Mouse (Mus musculus) midbrain, embryonic 14.5 days (tissue): Measurements from ENCODE around the gene Trim27. TPM values are rescaled to one million over a fixed set of nuclear protein-coding genes. Genes with fewer than 3 reads are reported as not detected.

Experiments
- ATAC-seq: fragments of 200-750 bp; cut with Nextera tagmentation; 2 replicates; pipeline ENCODE4 v1.8.0; 2017; ENCODE audit warnings: moderate number of reproducible peaks, moderate library complexity; ENCODE audit not compliant: low FRiP score, low TSS enrichment
- DNase-seq: peaks from one replicate; pipeline ENCODE4 v3.0.0-alpha.2; 2015
- H3K27ac ChIP-seq: fragments of 300-500 bp; sonication (generic); replicated peaks from 2 replicates; pipeline ENCODE4 v1.5.1; 2014; ENCODE audit warnings: mild to moderate bottlenecking, low read depth, low read length, moderate library complexity
- H3K27me3 ChIP-seq: fragments of 300-500 bp; sonication (generic); 2 replicates; pipeline ENCODE4 v1.6.1; 2014; ENCODE audit warnings: low read length, control low read depth, mixed read lengths; ENCODE audit not compliant: control insufficient read depth, insufficient read depth
- H3K36me3 ChIP-seq: fragments of 300-500 bp; sonication (generic); 2 replicates; pipeline ENCODE4 v1.6.1; 2014; ENCODE audit warnings: low read length, control low read depth; ENCODE audit not compliant: control insufficient read depth, insufficient read depth
- H3K4me1 ChIP-seq: fragments of 300-500 bp; sonication (generic); 2 replicates; pipeline ENCODE4 v1.6.1; 2014; ENCODE audit warnings: mild to moderate bottlenecking, antibody characterized with exemption, low read length, control low read depth; ENCODE audit not compliant: control insufficient read depth, insufficient read depth
- H3K4me2 ChIP-seq: fragments of 300-500 bp; sonication (generic); 2 replicates; pipeline ENCODE4 v1.6.1; 2014; ENCODE audit warnings: mild to moderate bottlenecking, low read length, moderate library complexity
- H3K4me3 ChIP-seq: fragments of 300-500 bp; sonication (generic); replicated peaks from 2 replicates; pipeline ENCODE4 v1.5.1; 2014; ENCODE audit warnings: low read depth, low read length
- H3K9ac ChIP-seq: fragments of 300-500 bp; sonication (generic); replicated peaks from 2 replicates; pipeline ENCODE4 v1.6.1; 2014; ENCODE audit warnings: mild to moderate bottlenecking, low read length, moderate library complexity
- H3K9me3 ChIP-seq: fragments of 300-500 bp; sonication (generic); 2 replicates; pipeline ENCODE4 v1.6.1; 2016; ENCODE audit warnings: low read length, control low read depth, mixed read lengths; ENCODE audit not compliant: control insufficient read depth
- WGBS: fragments of 180-500 bp; shearing (Covaris S2); extraction: QIAGEN DNeasy Blood & Tissue Kit; methylation state at CpG from one replicate; pipeline ENCODE4 v1.1.7; 2014; 5-methylcytosine and 5-hydroxymethylcytosine counted together
- polyA plus RNA-seq: library from polyadenylated mRNA; unstranded; fragments of >200 nt; fragmentation: Nextera tagmentation; extraction: Ambion mirVana; gene quantifications from 2 replicates; pipeline ENCODE4 v1.2.1, GENCODE M21; 2014

Gene Trim27
- polyA plus RNA-seq, 1 experiment from 2014 or later = 84.3 TPM

DNA sequence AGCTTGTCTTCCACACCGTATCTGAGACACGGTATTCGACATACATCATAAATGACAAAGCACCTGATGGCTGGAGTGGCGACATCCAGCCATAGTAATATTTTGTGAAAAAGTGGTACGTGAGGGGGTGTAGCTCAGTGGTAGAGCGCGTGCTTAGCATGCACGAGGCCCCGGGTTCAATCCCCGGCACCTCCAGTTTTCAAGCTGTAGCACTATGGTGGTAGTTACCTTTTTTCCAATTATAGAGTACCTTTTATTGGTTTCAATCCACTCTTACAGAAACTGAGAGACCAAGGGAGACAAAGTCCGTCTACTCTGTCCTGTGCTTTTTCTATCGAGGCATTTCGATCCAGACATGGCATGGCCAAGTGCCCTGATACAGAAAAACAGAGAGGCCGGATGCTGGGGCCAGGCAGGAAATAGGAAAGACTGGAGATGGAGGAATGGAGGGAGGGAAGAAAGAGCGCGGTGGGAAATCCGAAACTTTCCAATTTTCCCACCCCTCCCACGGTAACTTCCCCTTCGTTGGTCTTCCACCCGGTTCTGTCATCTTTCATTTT is 43.3 kb downstream of the Trim27 start:
- Histone ChIP-seq H3K4me3 (peak overlapping the region; percentile 56), H3K9ac (peak overlapping the region; percentile 66), H3K4me2 (peak overlapping the region; percentile 54), H3K27me3 (no peaks in the 10 kb centered on the region), H3K9me3 (no peaks in the 10 kb centered on the region), H3K4me1 (peaks cover 6% of the 10 kb centered on the region), H3K27ac (peak overlapping the region; percentile 89), H3K36me3 (no peaks in the 10 kb centered on the region)
- peak; percentile 92 for DNase-seq
- peak; percentile 93 for ATAC-seq
- WGBS = under 1% methylated on average over 20 of the region's 20 CpGs

DNA sequence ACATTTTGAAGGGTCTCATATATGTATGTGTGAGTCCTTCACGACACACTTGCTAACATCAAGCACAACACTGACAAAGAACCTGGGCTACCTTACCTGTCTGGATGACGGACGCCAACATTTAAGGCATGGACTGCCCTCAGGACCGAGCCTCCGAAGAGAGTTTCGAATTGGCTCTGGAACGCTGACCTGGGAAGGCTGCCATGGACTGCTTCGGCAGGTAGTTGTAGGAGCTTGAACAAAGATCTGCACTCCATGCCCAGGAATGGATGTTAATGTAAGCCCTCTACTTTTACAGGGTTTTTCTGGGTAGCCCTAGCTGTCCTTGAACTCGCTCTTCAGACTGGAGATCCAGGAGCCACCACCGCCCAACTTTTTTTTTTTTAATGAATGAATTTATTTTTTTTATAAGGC is 44.0 kb downstream of the Trim27 start:
- peak; percentile 33 for DNase-seq

DNA sequence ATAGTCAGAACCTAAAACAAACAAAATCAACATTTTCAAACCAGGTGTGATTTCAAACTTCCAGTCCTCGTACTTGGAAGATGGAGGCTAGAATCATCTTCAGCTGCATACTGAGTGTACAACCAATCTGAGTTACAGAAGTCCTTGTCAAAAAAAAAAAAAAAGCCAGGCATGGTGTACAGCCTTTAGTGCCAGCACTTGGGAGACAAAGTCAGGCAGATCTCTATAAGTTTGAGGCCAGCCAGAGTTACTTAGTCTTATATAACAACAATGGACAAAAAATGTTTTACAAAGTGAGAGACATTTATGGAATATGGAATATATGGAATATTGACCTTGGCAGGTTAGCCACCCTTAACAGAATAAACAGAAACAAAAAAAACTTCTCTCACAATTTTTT is 45.1 kb downstream of the Trim27 start:
- Histone ChIP-seq H3K4me3 (no peak overlapping the region), H3K4me1 (peaks cover 6% of the 10 kb centered on the region), H3K27ac (no peak overlapping the region), H3K9ac (no peak overlapping the region), H3K9me3 (no peaks in the 10 kb centered on the region), H3K36me3 (no peaks in the 10 kb centered on the region), H3K27me3 (no peaks in the 10 kb centered on the region), H3K4me2 (no peak overlapping the region)
- 91% methylated on average over 1 of the region's 1 CpGs for WGBS
- DNase-seq (no peak), ATAC-seq (no peak)

More for the DNA sequence above, 44.0 kb downstream of the Trim27 start:
- Histone ChIP-seq H3K27ac (no peak overlapping the region), H3K9me3 (no peaks in the 10 kb centered on the region), H3K4me1 (peaks cover 6% of the 10 kb centered on the region), H3K27me3 (no peaks in the 10 kb centered on the region), H3K4me3 (peak overlapping the region; percentile 56), H3K9ac (peak overlapping the region; percentile 24; the same call in 1 of the 2 replicates), H3K4me2 (peak overlapping the region; percentile 54), H3K36me3 (no peaks in the 10 kb centered on the region)
- no peak for ATAC-seq
- WGBS = 3% methylated on average over 10 of the region's 10 CpGs

DNA sequence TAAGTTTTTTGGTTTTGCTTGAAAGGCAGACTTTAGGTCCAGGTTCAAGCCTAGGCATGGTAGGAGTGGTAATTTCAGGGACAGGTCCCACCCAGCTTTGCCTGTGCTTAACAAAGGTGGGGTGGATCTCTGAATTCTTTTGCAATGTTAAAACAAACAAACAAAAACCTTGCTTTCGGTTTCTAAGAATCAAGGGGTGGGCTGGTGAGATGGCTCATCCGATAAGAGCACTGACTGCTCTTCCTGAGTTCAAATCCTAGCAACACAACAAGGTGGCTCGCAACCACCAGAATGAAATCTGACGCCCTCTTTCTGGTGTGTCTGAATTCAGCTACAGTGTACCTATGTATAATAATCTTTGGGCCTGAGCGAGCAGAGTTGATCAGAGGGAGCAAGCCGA is 46.0 kb downstream of the Trim27 start:
- H3K9me3 ChIP-seq = no peaks in the 10 kb centered on the region
- H3K9ac ChIP-seq = no peak overlapping the region
- no peak overlapping the region for H3K4me2 ChIP-seq
- H3K27me3 ChIP-seq = no peaks in the 10 kb centered on the region
- no peak for ATAC-seq
- DNase-seq = no peak
- H3K36me3 ChIP-seq = no peaks in the 10 kb centered on the region
- WGBS = 70% methylated on average over 6 of the region's 6 CpGs
- no peak overlapping the region for H3K27ac ChIP-seq
- peaks cover 6% of the 10 kb centered on the region for H3K4me1 ChIP-seq
- H3K4me3 ChIP-seq = no peak overlapping the region

DNA sequence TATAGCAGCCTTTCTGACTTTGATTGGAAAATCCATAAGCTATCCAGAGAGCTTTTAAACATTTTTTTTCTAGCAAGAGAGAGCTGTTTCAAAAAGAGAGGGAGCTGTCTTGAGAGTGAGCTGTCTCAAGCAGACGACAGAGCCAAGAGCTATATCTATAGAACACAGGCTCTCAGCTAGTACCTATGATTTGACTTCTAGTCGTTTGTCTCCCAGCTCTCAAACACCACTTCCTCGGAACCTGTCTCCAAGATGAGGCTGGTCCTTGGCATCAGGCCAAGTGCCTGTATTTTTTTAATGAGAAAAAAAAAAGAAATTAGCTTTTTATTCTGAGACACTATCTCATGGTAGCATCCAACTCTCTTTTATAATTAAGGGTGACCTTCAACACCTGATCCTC is 46.8 kb downstream of the Trim27 start:
- H3K27ac ChIP-seq = no peak overlapping the region
- no peaks in the 10 kb centered on the region for H3K36me3 ChIP-seq
- WGBS = 61% methylated on average over 3 of the region's 3 CpGs
- DNase-seq (no peak), ATAC-seq (no peak)
- H3K4me2 ChIP-seq = no peak overlapping the region
- peaks cover 6% of the 10 kb centered on the region for H3K4me1 ChIP-seq
- H3K9me3 ChIP-seq = no peaks in the 10 kb centered on the region
- no peak overlapping the region for H3K4me3 ChIP-seq
- no peaks in the 10 kb centered on the region for H3K27me3 ChIP-seq
- no peak overlapping the region for H3K9ac ChIP-seq

DNA sequence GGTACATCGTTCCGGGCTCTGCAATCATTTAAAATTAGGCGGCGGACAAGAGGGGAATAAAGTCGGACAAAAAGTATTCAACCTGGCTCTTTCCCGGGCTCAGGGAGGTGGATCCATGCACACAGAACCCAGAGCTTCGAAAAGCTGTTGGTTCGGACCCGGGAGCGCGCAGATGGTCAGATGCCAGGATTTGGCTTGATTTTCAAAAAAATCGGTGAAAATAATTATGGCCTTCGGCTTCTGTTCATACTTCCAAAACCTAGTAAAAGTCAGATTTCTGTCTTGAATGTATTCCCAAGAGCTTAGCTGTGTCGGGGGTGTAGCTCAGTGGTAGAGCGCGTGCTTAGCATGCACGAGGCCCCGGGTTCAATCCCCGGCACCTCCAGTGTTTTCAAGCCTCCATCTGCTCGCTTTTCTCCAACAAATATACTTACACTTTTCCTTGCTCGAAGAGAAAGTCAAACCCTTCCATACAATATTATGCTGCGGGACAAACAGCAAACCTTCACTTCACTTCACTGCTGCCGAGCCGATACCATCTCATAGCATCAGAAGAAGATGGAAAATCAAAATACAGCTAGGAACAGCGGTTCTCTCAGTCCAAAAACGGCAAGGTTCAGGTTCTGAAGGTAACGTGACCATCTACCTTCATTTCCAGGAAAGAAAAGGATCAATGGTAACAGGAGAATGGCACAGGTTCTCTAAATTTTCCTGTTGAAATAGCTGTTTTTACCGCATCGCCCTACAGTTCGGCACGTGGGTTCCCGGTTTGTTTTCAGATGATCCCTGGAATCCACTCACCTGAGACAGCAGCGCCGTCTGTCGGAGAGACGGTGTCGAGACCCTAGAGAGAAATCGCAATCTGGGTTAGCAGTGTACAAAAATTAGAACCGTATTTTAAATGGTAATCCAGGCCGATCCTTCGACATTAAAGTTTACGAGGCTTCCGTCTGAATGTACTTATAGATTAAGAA is 54.8 kb downstream of the Trim27 start:
- 0 out of 2 replicates have a peak overlapping the region, but pooled peaks have one; percentile 3 for H3K27ac ChIP-seq
- ATAC-seq (peak; percentile 91), DNase-seq (peak; percentile 89)
- H3K27me3 ChIP-seq = no peaks in the 10 kb centered on the region; the same call in 1 of the 2 replicates
- H3K4me3 ChIP-seq = peak overlapping the region; percentile 44
- H3K9me3 ChIP-seq = no peaks in the 10 kb centered on the region
- H3K9ac ChIP-seq = peak overlapping the region; percentile 21; the same call in 1 of the 2 replicates
- under 1% methylated on average over 43 of the region's 43 CpGs for WGBS
- H3K36me3 ChIP-seq = no peaks in the 10 kb centered on the region
- H3K4me2 ChIP-seq = peak overlapping the region; percentile 57
- H3K4me1 ChIP-seq = no peaks in the 10 kb centered on the region

DNA sequence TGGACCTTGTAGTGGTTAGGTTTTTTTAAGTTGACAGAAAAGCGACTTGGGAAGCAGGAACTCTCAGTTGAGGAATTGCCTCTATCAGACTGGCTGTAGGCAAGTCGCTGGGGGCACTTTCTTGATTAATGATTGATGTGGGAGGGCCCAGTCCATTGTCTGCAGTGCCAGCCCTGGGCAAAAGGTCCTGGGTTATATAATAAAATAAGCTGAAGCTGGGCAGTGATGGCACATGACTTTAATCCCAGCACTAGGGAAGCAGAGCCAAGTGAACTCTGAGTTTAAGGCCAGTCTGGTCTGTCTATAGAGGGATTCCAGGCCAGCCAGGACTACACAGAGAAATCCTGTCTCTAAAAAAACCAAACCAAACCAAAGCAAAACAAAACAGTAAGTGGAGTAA is 57.5 kb downstream of the Trim27 start:
- no peak for ATAC-seq
- no peak overlapping the region for H3K4me3 ChIP-seq
- WGBS = 78% methylated on average over 2 of the region's 2 CpGs
- DNase-seq = no peak
- no peaks in the 10 kb centered on the region for H3K9me3 ChIP-seq
- H3K36me3 ChIP-seq = no peaks in the 10 kb centered on the region
- no peak overlapping the region for H3K9ac ChIP-seq
- H3K4me1 ChIP-seq = no peaks in the 10 kb centered on the region
- H3K27me3 ChIP-seq = no peaks in the 10 kb centered on the region; the same call in 1 of the 2 replicates
- H3K4me2 ChIP-seq = no peak overlapping the region
- H3K27ac ChIP-seq = no peak overlapping the region

DNA sequence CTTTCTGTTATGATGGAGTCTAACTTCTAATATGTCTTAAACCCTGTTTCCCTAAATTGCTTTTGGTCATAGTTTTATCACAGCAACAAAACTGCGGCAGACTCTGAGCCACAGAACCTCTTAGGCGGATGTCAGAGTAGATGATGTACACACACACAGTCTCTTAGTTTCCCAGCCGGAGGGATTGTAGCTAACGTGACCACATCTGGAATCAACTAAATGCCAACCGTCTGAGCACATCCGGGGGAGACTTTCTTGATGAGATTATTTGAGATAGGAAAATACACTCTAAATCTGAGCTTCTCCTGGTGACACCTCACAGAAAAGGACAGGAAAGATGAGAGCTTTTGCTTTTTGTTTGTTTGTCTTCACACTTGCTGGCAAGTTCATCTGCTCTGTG is 57.9 kb downstream of the Trim27 start:
- Histone ChIP-seq H3K36me3 (no peaks in the 10 kb centered on the region), H3K27me3 (no peaks in the 10 kb centered on the region; the same call in 1 of the 2 replicates), H3K27ac (no peak overlapping the region), H3K9me3 (no peaks in the 10 kb centered on the region), H3K4me3 (no peak overlapping the region), H3K4me2 (no peak overlapping the region), H3K4me1 (no peaks in the 10 kb centered on the region), H3K9ac (no peak overlapping the region)
- DNase-seq = no peak
- no peak for ATAC-seq
- 89% methylated on average over 6 of the region's 6 CpGs for WGBS
